Mouse (Mus musculus) bone marrow, adult 2 months (tissue): Measurements from ENCODE around the gene Emb.

ENCODE experiments used
- CTCF ChIP-seq: fragments of 200-500 bp; IDR thresholded peaks from 2 replicates; pipeline ENCODE4 v1.5.1; 2011; ENCODE audit warnings: low read length, control low read depth; ENCODE audit not compliant: control insufficient read depth, insufficient read depth
- POLR2A ChIP-seq: fragments of 200-500 bp; IDR thresholded peaks from 2 replicates; pipeline ENCODE4 v1.6.1; 2011; ENCODE audit warnings: low read depth, mild to moderate bottlenecking, control low read depth, low read length, borderline replicate concordance; ENCODE audit not compliant: control insufficient read depth

DNA sequence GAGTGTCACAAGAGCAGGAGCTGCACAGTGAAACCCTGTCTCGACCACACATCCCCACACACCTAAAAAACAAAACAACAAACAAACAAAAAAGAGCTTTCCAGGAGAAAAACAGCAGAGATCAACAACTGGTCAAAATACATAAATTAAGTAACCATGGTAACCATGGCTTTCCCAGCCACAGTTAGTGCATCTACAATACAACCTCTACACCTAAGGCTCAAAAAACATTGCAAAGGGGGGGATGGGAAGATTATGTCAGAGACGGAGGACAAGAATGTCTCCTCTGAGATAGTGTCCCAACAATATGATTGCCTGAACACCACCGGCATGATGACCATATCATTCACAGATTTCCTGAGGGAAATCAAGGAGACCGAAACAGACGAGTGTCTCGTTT lies 23.0 kb upstream of the Emb start:
- TF ChIP-seq CTCF (no peak), POLR2A (no peak)
